Mouse (Mus musculus) regulatory T cell (primary cell): ENCODE measurements at regions not wholly inside any gene's neighbourhood (a gene's known extent, or its start where the extent isn't known, plus 50 kb on each side); places are given as distances from the start of the nearest gene placed in this dataset.

Experiments used
- in situ Hi-C: fragments of 300-600 bp; cut with MboI, MseI; formaldehyde crosslinking; loops from one replicate; pipeline ENCODE4 v1.15.1; 2025; ENCODE audit warnings: high pct_unique_total_duplicates

- in situ Hi-C loops, result no loop called here
Observed at GRCm38 (mm10) chr13:34462808-34463511, 118.0 kb upstream of the Slc22a23 start.

DNA sequence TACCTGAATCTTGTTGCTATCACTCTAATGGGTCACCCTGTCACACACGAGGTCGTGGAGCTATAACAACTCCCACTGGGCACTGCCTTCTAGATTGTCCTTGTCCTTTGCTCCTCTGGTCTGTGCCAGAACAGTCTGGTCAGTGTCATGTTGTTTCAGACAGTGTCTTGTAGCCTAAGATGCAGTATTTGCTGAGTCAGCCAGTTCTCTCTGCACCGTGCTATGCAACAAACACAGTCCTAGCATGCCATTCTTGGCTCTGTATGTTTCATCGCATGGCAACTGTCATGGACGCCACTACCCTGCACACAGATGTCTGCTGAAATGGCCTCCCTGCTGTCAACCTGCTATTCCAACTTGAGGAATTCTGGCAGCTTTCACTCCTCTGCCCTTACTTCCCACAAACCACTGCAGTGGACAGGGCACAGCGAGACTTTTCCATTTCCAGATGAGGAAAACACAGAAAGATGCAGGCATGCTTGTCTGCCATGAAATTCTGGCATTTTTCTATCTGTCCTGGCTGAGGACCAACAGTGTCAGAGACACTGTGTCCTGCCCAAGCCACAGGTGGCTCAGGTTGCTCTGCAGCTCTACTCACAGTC, 117.3 kb upstream of the Slc22a23 start:
- in situ Hi-C loops, result no loop called here

DNA sequence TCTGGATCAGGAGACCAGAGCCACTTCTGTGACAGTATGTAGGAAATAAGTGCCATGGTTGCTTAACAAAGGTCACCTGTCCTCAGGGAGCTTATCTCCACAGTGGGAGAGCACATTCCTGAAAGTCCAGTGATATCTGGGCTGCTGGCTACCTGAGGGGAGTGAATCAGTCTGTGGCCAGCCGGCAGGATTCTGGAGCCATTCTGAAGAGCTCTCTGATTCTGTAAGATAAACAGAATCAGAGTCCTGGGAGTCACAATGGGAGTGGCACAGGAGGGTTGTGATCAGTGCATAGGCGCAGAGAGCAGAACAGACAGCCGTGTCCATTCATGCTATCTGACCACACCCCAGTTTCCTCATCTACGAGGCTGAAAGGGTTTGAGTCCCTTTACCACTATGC, 116.0 kb upstream of the Slc22a23 start:
- in situ Hi-C loops, result no loop called here

DNA sequence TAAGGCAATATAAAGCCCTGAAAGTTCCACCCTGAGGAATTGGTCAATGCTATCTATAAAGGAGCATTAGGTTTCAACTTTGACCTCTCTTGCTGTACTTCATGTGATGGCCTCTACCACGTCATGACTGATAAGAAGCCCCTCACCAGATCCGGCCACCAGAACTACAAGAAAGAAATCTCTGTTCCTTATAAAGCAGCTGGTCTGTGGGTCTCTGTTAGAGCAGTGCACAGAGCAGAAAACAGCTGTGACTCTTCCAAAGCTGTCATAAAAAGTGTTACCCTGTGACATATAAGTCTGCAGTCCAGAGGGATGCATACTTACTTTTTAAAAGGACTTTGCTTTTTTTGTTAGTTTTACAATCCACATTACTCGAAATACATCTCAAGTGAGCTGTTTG, 111.1 kb upstream of the Slc22a23 start:
- in situ Hi-C loops, result loop anchor here (10.0 kb wide), 2 partner anchors 509 to 1219 kb away; partner anchors contain the start of gene Eci3

- in situ Hi-C loops, result no loop called here
Observed at GRCm38 (mm10) chr13:34446806-34447205, 101.8 kb upstream of the Slc22a23 start.

GRCm38 (mm10) chr13:34446327-34446726, 101.3 kb upstream of the Slc22a23 start:
- in situ Hi-C loops, result no loop called here

DNA sequence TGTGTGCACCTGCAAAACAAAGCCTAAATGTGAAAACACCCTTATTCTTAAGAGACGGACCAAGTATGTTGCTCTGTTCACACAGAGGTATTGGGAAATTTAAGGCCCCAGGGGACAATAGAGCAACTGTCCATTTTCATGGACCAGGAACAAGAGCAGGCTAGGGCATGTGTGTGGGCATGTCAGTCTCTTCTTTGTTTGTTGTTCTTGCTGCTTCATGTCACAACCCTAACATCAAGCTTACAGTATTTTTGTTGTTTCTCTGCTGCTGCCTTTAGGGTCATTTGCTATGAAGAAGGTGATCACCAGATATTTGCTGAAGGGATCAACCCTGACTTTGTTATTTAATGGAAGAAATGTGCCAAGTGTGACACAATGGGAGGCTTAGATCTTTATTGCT, 96.4 kb upstream of the Slc22a23 start:
- in situ Hi-C loops, result no loop called here

DNA sequence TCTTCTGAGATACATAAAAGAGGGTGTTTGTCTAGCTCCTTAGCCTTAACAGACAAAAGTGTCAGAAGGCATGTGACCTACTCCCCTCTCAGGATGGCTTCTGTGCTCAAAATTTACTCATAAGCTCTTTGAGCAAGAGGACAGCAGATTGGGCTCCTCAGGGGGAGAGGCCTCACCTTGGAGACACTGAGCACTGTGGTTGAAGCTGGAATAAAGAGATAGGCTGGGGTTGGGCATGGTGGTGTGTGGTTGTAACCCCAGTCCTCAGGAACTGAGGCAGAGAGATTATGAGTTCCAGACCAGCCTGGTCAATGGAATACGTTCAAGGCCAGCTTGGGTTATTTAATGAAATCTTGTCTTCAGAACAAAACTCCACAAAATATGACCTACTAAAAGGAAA, 82.5 kb upstream of the Slc22a23 start:
- in situ Hi-C loops, result no loop called here

DNA sequence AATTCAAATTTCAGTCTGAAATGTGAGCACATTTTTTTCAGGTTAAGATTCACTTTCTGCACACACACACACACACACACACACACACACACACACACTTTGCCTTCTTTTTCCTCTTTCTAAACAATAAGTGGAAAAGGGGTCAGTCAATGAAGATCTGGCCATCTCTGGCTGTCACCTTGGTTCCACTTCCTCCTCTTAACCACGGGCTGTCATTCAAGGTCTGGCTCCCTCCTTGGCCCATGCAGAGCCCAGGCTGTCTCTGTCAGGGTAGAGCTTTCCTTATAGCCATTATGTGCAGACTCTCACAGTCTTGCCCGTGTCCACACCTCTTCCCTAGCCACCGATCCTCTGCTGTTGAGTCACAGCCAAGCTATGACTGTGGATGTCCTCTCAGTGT, 79.9 kb upstream of the Slc22a23 start:
- in situ Hi-C loops, result no loop called here

GRCm38 (mm10) chr13:34421644-34422043, 76.7 kb upstream of the Slc22a23 start:
- in situ Hi-C loops, result no loop called here

DNA sequence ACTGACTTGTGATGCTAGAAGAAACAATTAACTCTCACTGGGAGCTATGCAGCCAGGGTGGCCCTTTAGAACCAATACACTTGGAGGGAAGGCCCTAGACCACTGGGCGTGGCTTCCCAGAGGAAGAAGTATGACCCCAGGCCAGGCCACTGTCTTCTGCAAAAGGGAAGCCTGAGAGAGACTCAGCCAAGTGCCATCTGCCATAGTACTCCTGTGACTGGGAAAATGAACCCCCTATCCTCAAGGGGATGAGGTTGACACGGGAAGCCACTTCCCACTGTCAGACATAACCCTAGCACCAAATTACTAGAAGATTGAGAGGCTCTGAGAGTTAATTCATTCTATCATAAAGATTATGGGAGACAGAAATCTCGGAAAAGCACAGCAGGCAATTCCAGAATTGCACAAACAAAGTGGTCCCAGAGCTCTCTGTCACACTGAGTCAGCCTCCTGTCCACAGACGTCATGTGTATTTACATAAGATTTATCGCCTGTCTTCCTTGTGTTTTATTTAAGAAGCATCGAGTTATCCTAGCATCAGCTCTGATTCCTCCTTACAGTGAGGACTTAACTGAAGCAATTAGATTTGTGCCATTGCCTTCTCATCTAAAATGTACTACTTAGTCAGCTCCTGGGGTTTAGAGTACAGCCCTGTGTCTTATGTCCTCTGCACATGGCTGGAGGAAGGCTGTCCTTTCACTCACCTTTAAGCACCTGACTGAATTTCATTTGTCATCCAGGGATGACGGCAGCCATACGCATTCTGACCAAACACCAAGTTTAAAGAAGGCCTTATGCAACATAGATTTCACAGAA, 75.6 kb upstream of the Slc22a23 start:
- in situ Hi-C loops, result no loop called here

DNA sequence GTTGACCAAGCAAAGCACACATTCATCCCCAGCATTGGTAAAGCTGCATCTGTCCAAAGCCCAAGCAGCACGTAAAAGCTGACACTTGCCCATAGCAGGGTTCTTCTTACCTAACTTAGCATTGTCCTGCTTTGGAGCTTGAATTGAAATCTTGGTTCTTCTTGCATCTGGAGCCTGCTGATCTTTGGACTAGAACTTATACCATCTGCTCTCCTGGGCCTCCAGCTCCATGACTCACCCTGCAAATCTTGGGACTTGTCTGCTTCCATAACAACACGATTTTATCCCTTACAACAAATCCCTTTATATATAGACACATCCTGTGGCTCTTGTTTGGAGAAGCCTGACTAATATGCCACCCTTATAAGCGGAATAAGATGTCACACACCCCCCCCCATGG, 74.1 kb upstream of the Slc22a23 start:
- in situ Hi-C loops, result no loop called here

DNA sequence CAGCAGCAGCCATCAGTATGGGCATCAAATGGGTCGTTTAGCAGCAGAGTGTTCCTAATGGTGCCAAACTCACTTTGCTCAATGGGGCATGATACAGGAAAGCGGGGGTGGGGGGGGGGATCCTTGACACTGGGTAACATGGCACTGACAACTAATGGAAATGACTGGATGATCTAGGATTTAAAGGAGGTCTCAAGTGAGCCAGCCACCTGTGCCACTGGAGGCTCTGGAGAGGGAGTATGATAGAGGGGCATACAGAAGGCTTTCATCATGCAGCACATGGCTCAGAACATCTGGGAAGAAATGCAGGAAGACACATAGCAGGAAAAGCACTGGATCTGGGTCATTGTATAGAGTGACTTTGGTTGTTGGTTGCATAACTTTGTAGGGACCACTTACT, 71.6 kb upstream of the Slc22a23 start:
- in situ Hi-C loops, result no loop called here

GRCm38 (mm10) chr13:34414533-34414932, 69.6 kb upstream of the Slc22a23 start:
- in situ Hi-C loops, result no loop called here

DNA sequence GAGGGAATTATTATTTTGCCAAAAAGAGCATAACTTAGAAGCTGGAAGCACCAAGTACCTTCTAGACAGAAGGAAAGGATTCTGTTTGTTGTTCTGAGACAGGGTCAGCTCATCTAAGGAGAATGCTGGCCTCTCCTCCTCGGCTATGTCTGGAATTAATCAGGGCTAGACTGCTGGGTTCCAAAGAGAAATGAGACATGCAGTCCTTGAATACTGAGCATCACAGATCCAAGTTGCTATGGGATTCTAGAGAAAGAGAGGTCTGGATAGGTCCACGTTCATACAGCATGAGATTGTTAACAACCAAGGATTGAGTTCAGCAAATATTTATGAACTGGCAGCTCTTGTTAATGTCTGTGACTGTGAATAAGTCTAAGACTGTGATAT, 63.7 kb upstream of the Slc22a23 start:
- in situ Hi-C loops, result no loop called here

DNA sequence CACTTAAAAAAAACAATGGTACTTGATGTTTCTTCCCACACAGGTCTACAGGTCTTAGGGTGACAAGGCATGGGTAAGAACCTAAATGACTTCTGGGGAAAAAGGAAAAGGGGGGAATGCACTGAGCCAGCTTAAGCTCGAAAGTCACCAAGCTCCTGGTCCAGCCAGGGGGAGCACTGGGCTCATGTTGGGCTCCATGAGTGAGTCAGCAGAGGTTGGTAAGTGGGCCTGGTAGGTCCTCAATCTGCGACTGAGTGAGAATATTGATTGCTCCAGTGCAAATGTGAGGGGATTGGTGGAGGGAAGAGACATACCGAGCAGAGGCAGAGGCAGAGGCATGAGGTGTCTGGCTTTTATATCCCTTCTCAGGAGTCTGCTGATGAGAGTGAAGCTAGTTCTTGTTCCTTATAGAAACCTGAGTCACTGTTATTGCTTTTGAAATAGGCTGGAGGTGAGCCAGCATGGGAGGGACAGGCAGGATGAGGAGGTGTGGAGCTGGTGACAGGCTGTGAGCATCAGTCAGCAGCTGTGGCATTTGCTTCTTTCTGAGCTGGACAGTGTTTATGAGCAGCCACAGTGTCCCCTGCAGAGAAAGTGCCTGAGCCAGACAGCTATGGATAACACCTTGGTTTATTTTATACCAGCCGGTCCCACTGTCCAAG, 63.2 kb upstream of the Slc22a23 start:
- in situ Hi-C loops, result no loop called here

- in situ Hi-C loops, result no loop called here
Observed at GRCm38 (mm10) chr13:34406291-34406690, 61.3 kb upstream of the Slc22a23 start.

- in situ Hi-C loops, result no loop called here
Observed at GRCm38 (mm10) chr13:34402631-34403030, 57.6 kb upstream of the Slc22a23 start.

DNA sequence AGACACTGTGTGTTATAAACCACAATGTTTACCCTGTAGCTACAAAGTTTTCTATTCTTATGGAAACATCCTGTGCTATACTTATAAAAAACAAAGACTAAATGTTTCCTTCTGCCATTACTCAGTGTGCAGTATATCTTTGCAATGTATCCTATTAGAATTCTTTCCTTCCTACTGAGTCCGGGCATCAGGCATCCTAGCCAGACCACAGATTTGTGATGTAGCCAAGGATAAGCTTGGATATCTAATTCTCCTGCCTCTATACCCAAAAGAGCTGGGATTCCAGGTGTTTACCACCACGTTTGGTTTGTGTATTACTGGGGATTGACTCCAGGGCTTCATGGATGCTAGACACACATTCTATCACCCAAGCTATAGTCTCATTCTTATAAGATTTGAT, 56.0 kb upstream of the Slc22a23 start:
- in situ Hi-C loops, result no loop called here

GRCm38 (mm10) chr13:34398847-34399246, 53.9 kb upstream of the Slc22a23 start:
- in situ Hi-C loops, result no loop called here

DNA sequence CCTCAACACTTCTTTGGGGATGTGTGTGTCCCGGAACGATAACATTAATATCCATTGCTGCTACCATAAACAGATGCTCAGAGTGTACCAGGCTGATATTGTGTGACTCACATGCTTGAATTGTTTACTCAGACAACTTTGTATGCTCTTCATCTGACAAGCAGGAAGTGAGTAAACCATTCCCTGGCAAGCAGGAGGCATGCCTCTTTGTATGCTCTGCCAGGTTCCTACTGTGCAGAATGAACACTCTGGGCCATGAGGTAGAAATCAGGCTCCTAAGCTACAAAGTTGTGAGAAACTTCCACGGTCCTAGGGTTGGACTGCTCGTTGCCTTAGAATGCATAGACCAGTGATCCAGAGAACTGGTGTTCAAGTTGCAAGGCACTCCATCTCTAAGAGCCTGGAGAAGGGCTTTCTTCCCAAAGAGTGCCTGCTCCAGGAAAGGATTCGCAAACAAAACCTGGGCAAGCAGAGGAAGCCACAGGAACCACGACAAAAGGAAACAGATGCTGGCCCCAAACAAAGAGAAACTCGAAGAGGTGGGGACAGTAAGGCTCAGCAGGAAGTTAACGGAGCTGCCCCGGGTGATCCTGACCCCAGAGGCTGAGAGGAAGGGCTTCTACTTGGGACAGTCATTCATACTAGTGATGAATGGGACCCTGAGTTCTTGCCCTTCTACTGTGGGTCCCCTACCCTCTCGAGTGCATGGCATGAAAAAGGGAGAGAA, 53.2 kb upstream of the Slc22a23 start:
- in situ Hi-C loops, result no loop called here

GRCm38 (mm10) chr13:34395504-34395903, 50.5 kb upstream of the Slc22a23 start:
- in situ Hi-C loops, result no loop called here
